Mouse (Mus musculus): ENCODE results near the gene Slc22a26.
"Not testable (repeated sequence)": the region's sequence is repeated elsewhere in the genome, so short reads cannot be mapped to it uniquely, and the experiment has no call there.

Slc22a26 gene

GRCm38 (mm10) chr19:7802571-7802970 lies at the start of gene Slc22a26:
Gene Slc22a26 (minus strand): TSS chr19:7802667.
- DNase-seq (ENCODE audit: low read depth, low spot score), result no peak

GRCm38 (mm10) chr19:7829851-7830250 lies 27.4 kb upstream of the Slc22a26 start:
- DNase-seq (ENCODE audit: low read depth, low spot score), result no peak

GRCm38 (mm10) chr19:7790571-7790970 lies 11.9 kb downstream of the Slc22a26 start:
- no peak for DNase-seq (ENCODE audit: low read depth, low spot score)

- no peak for DNase-seq (ENCODE audit: low read depth, low spot score)
Measured at GRCm38 (mm10) chr19:7775306-7775705, 27.2 kb downstream of the Slc22a26 start.

GRCm38 (mm10) chr19:7766124-7766523 lies 36.3 kb downstream of the Slc22a26 start:
- no peak for DNase-seq (ENCODE audit: low read depth, low spot score)

GRCm38 (mm10) chr19:7765599-7765998 lies 36.9 kb downstream of the Slc22a26 start:
- no peak for DNase-seq (ENCODE audit: low read depth, low spot score)

- DNase-seq (ENCODE audit: low read depth, low spot score), result not testable (repeated sequence)
Measured at GRCm38 (mm10) chr19:7753371-7753770, 49.1 kb downstream of the Slc22a26 start.
